Mouse (Mus musculus) neural tube, embryonic 11.5 days (tissue): ENCODE data around the gene Slc25a51. TPM values are rescaled to one million over a fixed set of nuclear protein-coding genes. Genes with fewer than 3 reads are reported as not detected.

Source experiments
- ATAC-seq: fragments of 200-750 bp; cut with Nextera tagmentation; 2 replicates; pipeline ENCODE4 v1.8.0; 2017; ENCODE audit warnings: moderate number of reproducible peaks, mild to moderate bottlenecking, moderate TSS enrichment, moderate library complexity; ENCODE audit not compliant: insufficient read depth, low FRiP score, low TSS enrichment
- DNase-seq: peaks from one replicate; pipeline ENCODE4 v3.0.0-alpha.2; 2015; ENCODE audit warnings: low spot score
- H3K27ac ChIP-seq: fragments of 300-500 bp; sonication (generic); 2 replicates; pipeline ENCODE4 v1.5.1; 2014; ENCODE audit warnings: low read depth, mild to moderate bottlenecking, low read length
- H3K27me3 ChIP-seq: fragments of 300-500 bp; sonication (generic); 2 replicates; pipeline ENCODE4 v1.6.1; 2014; ENCODE audit warnings: mild to moderate bottlenecking, low read length, mixed read lengths; ENCODE audit not compliant: control insufficient read depth, insufficient read depth
- H3K36me3 ChIP-seq: fragments of 300-500 bp; sonication (generic); 2 replicates; pipeline ENCODE4 v1.6.1; 2014; ENCODE audit warnings: mild to moderate bottlenecking, low read length, moderate library complexity, mixed read lengths; ENCODE audit not compliant: control insufficient read depth, insufficient read depth
- H3K4me1 ChIP-seq: fragments of 300-500 bp; sonication (generic); 2 replicates; pipeline ENCODE4 v1.6.1; 2014; ENCODE audit warnings: low read length, mixed read lengths; ENCODE audit not compliant: control insufficient read depth, insufficient read depth
- H3K4me2 ChIP-seq: fragments of 300-500 bp; sonication (generic); 2 replicates; pipeline ENCODE4 v1.6.1; 2014; ENCODE audit warnings: low read depth, mild to moderate bottlenecking, moderate library complexity
- H3K4me3 ChIP-seq: fragments of 300-500 bp; sonication (generic); 2 replicates; pipeline ENCODE4 v1.5.1; 2014; ENCODE audit warnings: low read depth, low read length
- H3K9ac ChIP-seq: fragments of 300-500 bp; sonication (generic); 2 replicates; pipeline ENCODE4 v1.6.1; 2014; ENCODE audit warnings: mild to moderate bottlenecking, low read length
- H3K9me3 ChIP-seq: fragments of 300-500 bp; sonication (generic); 2 replicates; pipeline ENCODE4 v1.6.1; 2016; ENCODE audit warnings: low read length; ENCODE audit not compliant: control insufficient read depth
- WGBS: fragments of 180-500 bp; shearing (Covaris S2); extraction: QIAGEN DNeasy Blood & Tissue Kit; methylation state at CpG from one replicate; pipeline ENCODE4 v1.1.7; 2014; 5-methylcytosine and 5-hydroxymethylcytosine counted together
- polyA plus RNA-seq: library from polyadenylated mRNA; unstranded; fragments of >200 nt; fragmentation: Nextera tagmentation; extraction: Ambion mirVana; gene quantifications from 2 replicates; pipeline ENCODE4 v1.2.1, GENCODE M21; 2014

Slc25a51 gene
- polyA plus RNA-seq, 1 experiment from 2014 or later, result 72.7 TPM

DNA sequence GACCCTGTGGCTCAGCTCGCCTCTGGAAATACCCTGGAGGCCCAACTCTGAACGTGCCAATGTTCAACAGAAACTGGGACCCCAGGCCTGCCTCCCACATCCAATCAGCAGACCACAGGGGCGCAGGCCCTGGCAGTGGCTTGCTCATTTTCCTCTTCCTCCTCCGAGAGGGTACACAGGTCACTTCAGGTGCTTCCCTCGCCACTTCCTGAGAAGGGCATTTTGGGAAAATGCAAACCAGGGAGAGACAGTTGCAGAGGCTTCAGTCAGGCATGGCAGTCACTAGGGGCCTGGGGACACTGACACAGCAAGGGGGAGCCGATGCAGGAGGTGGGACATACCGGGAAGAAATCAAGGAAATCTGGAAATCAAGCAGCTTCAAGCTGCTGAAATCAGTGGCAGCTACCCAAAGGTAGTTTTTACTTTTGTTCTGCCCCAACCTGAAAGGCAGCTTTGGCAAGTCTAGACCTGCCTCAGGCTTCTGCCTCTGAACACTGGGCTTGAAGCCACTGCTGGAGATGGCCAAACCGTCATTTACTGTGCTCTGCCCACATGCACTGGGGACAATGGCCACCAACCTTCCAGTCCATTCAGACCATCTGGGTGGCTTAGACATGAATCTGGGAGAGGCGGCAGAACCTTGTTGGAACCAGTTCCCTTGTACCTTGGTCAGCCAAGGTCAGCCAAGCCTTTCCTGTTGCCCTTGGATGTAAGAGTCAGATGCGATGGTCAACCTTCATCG is 13.1 kb upstream of the Slc25a51 start:
- ATAC-seq (no peak), DNase-seq (no peak)
- Histone ChIP-seq H3K9ac (no peak overlapping the region), H3K4me2 (no peak overlapping the region), H3K4me3 (no peak overlapping the region), H3K4me1 (peaks cover 5% of the 10 kb centered on the region; the same call in 1 of the 2 replicates), H3K27me3 (no peaks in the 10 kb centered on the region), H3K27ac (no peak overlapping the region), H3K36me3 (no peaks in the 10 kb centered on the region), H3K9me3 (no peaks in the 10 kb centered on the region)
- 79% methylated on average over 11 of the region's 11 CpGs for WGBS

GRCm38 (mm10) chr4:45420733-45421132 is 12.2 kb upstream of the Slc25a51 start:
- no peak overlapping the region for H3K27ac ChIP-seq
- H3K36me3 ChIP-seq, result no peaks in the 10 kb centered on the region
- no peak overlapping the region for H3K9ac ChIP-seq
- H3K4me3 ChIP-seq, result no peak overlapping the region
- no peaks in the 10 kb centered on the region for H3K9me3 ChIP-seq
- peaks cover 5% of the 10 kb centered on the region; the same call in 1 of the 2 replicates for H3K4me1 ChIP-seq
- no peak overlapping the region for H3K4me2 ChIP-seq
- 60% methylated on average over 3 of the region's 3 CpGs for WGBS
- no peak for DNase-seq
- no peak for ATAC-seq
- H3K27me3 ChIP-seq, result no peaks in the 10 kb centered on the region

DNA sequence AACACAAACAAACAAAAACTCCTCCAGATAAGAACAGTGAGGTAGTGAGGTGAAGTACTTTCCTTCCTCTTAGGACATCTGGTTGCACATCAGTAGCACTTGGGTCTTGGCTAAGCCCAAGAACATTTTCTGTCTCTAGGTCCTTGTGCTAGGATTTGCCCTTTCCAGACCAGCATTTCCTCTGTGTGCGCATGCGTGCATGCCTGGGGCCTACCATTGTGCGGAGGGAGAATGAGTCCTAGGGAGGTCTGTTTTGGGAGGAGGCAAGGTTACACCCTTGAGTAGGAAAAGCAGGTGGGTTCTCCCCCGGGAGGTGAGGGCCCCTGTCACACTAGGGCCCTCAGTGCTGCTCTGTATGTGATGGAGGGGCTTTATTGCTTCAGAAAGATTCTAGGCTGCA is 10.5 kb upstream of the Slc25a51 start:
- H3K27me3 ChIP-seq, result no peaks in the 10 kb centered on the region
- WGBS, result 87% methylated on average over 4 of the region's 4 CpGs
- H3K27ac ChIP-seq, result no peak overlapping the region
- DNase-seq (no peak), ATAC-seq (no peak)
- H3K36me3 ChIP-seq, result no peaks in the 10 kb centered on the region
- H3K4me2 ChIP-seq, result no peak overlapping the region
- H3K4me1 ChIP-seq, result peaks cover 5% of the 10 kb centered on the region; the same call in 1 of the 2 replicates
- no peaks in the 10 kb centered on the region for H3K9me3 ChIP-seq
- no peak overlapping the region for H3K4me3 ChIP-seq
- no peak overlapping the region for H3K9ac ChIP-seq

DNA sequence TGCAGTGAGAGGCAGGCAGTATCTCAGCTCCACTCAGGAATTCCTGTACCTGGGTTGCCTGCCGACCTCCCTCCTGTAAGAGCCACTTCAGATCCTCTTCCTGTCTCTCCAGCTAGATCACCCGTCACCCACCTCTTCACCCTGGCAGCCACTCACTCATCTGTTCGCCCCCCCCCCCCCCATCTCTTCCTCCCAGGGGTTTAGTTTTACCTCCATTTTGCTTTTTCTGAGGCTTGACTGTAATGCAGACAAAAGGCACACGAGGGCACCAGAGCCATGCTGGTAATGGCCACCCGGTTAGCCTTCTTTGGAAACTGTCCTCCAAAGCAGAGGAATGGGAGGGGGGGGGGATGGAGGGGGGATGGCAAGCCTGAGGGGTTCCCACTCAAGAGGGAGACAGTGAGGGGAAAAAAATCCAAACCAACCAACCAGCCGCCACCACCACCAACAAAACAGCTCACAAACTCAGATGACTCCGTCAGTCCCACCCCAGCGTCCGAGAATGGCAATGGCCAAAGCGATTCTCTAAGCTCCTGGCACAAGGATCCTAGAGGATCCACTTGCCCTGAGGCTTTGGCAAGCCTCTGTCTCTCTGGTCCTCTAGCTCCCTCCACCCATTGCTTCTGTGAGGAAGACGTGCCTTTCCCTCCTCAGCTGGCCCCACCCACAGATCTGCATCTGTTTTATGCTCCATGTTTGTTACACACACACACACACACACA is 9.8 kb upstream of the Slc25a51 start:
- peak; percentile 38 for ATAC-seq
- Histone ChIP-seq H3K9me3 (no peaks in the 10 kb centered on the region), H3K36me3 (no peaks in the 10 kb centered on the region), H3K27me3 (no peaks in the 10 kb centered on the region), H3K4me1 (peaks cover under 1% of the 10 kb centered on the region; the same call in 1 of the 2 replicates), H3K9ac (no peak overlapping the region), H3K4me2 (no peak overlapping the region), H3K4me3 (no peak overlapping the region), H3K27ac (no peak overlapping the region)
- 26% methylated on average over 10 of the region's 11 CpGs for WGBS
- peak; percentile 78 for DNase-seq

DNA sequence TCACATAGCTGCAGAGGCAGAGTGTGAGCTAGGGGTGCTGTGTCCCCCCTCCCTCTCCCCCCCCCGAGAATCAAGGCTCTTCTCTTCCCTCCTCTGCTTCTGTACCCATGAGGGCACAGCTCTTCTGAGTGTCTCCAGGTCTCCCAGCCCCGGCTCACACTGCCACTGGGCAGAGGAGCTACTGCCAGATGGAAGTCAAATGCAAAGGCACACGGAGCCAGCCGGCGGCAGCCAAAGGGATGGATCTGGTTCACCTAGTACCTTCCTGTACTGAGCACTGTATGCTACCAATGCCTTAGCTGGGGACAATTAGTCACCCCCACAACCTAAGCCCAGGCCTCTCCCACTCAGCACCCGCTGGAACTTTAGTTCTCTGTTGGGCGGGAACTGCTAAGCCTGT is 7.7 kb upstream of the Slc25a51 start:
- Histone ChIP-seq H3K36me3 (no peaks in the 10 kb centered on the region), H3K4me2 (no peak overlapping the region), H3K4me1 (no peaks in the 10 kb centered on the region), H3K9me3 (no peaks in the 10 kb centered on the region), H3K27me3 (no peaks in the 10 kb centered on the region), H3K27ac (no peak overlapping the region), H3K9ac (no peak overlapping the region; the same call in 1 of the 2 replicates), H3K4me3 (no peak overlapping the region)
- DNase-seq (no peak), ATAC-seq (no peak)
- 77% methylated on average over 7 of the region's 7 CpGs for WGBS

DNA sequence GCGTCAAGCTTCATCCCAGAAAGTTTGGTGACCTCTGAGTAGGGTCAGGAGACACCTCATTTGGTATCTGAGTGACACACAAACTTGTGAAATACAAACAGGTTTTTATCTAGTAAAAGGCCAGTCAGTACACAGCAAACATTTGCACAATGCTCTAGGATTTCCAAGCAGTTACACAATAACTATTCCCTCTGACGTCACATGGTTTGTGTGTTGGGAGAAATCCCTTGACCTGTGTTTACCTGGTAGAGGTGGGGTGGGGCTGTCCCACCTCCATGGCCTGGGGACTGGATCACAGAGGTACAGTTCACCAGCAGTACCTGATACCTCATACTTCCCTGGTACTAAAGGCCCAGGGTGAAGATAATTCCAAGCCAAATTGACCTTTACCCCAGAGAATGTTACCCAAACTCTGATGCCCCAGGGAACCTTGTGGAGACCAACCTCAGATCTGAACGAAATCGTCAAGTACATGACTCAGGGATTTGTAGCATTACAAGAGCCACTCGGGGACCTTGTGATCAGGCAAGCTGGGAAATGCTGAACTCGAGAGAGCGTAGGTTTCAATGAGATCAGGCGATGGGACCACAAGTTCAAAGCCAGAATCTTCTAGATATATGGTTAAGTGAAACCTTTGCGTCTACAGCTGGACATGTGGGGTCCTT is 5.2 kb upstream of the Slc25a51 start:
- Histone ChIP-seq H3K4me1 (peaks cover 4% of the 10 kb centered on the region; the same call in 1 of the 2 replicates), H3K4me2 (no peak overlapping the region), H3K27me3 (no peaks in the 10 kb centered on the region), H3K36me3 (no peaks in the 10 kb centered on the region), H3K9ac (no peak overlapping the region), H3K27ac (no peak overlapping the region), H3K9me3 (no peaks in the 10 kb centered on the region), H3K4me3 (no peak overlapping the region)
- DNase-seq, result no peak
- 83% methylated on average over 9 of the region's 9 CpGs for WGBS
- no peak for ATAC-seq

GRCm38 (mm10) chr4:45412433-45413192 is 4.0 kb upstream of the Slc25a51 start:
- DNase-seq (no peak), ATAC-seq (no peak)
- WGBS, result 77% methylated on average over 16 of the region's 16 CpGs
- Histone ChIP-seq H3K4me1 (peaks cover 4% of the 10 kb centered on the region), H3K9me3 (no peaks in the 10 kb centered on the region), H3K36me3 (no peaks in the 10 kb centered on the region), H3K27me3 (no peaks in the 10 kb centered on the region), H3K4me3 (no peak overlapping the region), H3K4me2 (no peak overlapping the region), H3K27ac (no peak overlapping the region), H3K9ac (no peak overlapping the region)

DNA sequence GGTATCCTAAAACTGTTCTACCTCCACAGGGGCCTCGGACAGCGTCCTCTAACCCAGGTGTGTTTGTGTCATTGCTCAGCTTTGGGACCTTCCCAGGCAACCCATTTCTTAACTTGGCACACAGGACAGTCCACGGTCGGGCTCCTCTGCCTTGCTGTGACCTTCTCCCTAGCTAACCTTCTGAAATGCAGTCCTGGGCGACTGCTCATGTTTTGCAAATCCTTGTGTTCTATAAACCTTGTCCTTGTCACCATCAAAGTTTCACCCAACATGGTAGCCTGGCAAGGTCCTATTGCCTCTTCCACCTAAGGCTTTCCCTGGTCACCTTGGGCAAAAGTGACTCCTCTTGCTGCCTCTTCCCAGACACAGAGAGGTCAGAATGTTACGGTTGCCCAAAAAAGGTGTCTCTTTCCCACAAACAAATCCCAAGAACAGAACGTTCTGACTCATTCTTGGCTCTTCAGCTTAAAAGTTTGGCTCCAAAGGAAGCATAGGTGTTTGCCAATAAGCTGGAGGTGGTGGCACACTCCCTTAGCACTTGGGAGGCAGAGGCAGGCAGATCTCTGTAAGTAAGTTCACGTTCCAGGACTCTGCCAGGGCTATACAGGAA is 2.7 kb upstream of the Slc25a51 start:
- H3K36me3 ChIP-seq, result no peaks in the 10 kb centered on the region
- 86% methylated on average over 8 of the region's 8 CpGs for WGBS
- no peaks in the 10 kb centered on the region for H3K9me3 ChIP-seq
- H3K27ac ChIP-seq, result no peak overlapping the region
- H3K27me3 ChIP-seq, result no peaks in the 10 kb centered on the region
- no peak for DNase-seq
- ATAC-seq, result no peak
- H3K4me1 ChIP-seq, result peaks cover 16% of the 10 kb centered on the region
- H3K9ac ChIP-seq, result no peak overlapping the region
- no peak overlapping the region for H3K4me2 ChIP-seq
- no peak overlapping the region for H3K4me3 ChIP-seq
